Mouse (Mus musculus): ENCODE data around the gene Rbbp8nl. TPM values are rescaled to one million over a fixed set of nuclear protein-coding genes. Genes with fewer than 3 reads are reported as not detected.

The Rbbp8nl gene
- total RNA-seq (2023), result not detected in 4 replicates

GRCm38 (mm10) chr2:180289440-180290108 lies at the start of gene Rbbp8nl:
Rbbp8nl (minus strand) TSS chr2:180289879.

GRCm38 (mm10) chr2:180334551-180334986 lies 44.9 kb upstream of the Rbbp8nl start, which contains the start of gene Gata5:
Gata5 (minus strand) TSS chr2:180334699.

DNA sequence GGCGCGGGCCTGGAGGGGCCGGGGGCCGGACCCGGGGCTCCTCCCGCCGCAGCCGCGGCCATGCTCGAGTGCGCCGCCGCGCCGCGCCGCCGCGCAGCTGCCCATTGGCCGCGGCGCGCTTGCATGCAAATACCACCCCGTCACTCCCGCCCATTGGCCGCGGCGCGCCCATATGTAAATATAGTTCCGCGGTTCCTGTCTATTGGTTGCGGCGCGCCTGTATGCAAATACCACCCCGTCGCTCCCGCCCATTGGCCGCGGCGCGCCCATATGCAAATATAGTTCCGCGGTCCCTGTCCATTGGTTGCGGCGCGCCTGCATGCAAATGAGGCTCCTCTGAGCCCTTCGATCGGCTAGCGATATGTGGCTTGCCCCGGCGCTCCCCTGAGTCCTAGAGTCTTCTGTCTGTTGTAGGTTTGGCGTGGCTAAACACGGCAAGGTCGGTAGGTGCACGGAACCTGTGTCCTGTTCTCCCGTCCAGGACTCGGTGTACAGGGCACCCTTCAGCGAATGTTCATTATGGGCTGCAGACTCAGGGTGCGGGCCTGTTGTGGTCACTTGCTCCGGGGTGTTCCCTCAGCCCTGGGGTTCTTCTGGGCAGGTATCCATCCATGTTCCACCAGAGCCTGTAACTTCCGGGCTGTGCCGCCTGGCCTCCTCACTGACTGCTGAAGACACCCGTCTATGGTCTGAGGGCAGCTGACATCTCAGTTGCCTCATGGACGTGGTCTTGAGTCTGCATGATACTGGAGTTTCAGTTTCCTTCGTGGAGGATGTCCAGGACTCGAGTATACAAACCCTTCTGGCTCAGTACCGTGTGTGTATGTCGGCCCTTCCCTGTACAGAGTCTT lies 16.1 kb downstream of the Rbbp8nl start, which contains the start of gene Cables2:
Gene Cables2, minus strand, starts transcription at position 103 of the 851 bp plus-strand sequence.

DNA sequence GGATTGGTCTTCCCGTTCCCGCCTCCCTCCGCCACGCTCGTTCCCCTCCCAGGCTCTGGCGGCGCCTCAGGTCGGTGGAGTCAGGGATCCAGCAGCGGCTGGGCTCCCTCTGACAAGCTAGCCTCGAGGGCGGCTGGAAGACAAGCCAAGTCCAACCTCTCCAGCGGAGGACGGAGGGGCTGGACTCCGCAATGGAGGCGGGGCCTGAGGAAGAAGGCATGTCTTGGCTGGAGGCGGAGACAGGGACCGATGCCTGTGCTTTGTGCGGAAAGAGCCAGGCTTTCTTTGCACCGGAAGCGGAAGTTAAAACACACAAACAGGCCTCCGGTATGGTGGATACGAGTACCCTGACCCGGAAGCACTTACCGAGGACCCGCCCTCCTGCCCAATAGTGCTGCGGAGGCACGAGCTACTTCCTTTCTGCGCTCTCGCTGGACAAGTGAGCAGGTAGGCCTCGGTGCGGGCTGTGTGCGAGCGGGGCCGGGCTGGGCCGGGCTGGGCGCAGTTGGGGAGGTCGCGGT lies 32.6 kb downstream of the Rbbp8nl start, which contains the start of gene Rps21:
Gene Rps21, plus strand, starts transcription at position 377 of the 521 bp plus-strand sequence.

Other genes with a start within 250 kb of the Rbbp8nl start
- 122 to 141 TPM (median 130 TPM) in 4 replicates for gene Psma7, start 247.4 kb downstream of the Rbbp8nl start, total RNA-seq (2023)
- gene Ss18l1, start 247.4 kb downstream of the Rbbp8nl start, total RNA-seq (2023), result 6.1 to 9.2 TPM (median 7.2 TPM) in 4 replicates
- gene Mtg2, start 219.3 kb downstream of the Rbbp8nl start, total RNA-seq (2023), result 15.7 to 18.8 TPM (median 18.5 TPM) in 4 replicates
- not detected in 4 replicates for gene Hrh3, start 185.4 kb downstream of the Rbbp8nl start, total RNA-seq (2023)
- gene Osbpl2, start 170.6 kb downstream of the Rbbp8nl start, total RNA-seq (2023), result 35.1 to 41.3 TPM (median 37.1 TPM) in 4 replicates
- 96.6 to 111 TPM (median 104 TPM) in 4 replicates for gene Adrm1, start 118.4 kb downstream of the Rbbp8nl start, total RNA-seq (2023)
- gene Lama5, start 64.0 kb downstream of the Rbbp8nl start, total RNA-seq (2023), result 0.06 TPM in 1 of 4 replicates, not detected in the others
- gene Rps21, start 32.5 kb downstream of the Rbbp8nl start, total RNA-seq (2023), result 1,837 to 2,093 TPM (median 2,023 TPM) in 4 replicates
- gene Cables2, start 16.4 kb downstream of the Rbbp8nl start, total RNA-seq (2023), result 66.2 to 79.5 TPM (median 71.5 TPM) in 4 replicates
- gene Gata5, start 44.8 kb upstream of the Rbbp8nl start, total RNA-seq (2023), result not detected in 4 replicates
- 26.1 to 34.2 TPM (median 30.7 TPM) in 4 replicates for gene Slco4a1, start 166.4 kb upstream of the Rbbp8nl start, total RNA-seq (2023)
- not detected in 4 replicates for gene Ntsr1, start 210.1 kb upstream of the Rbbp8nl start, total RNA-seq (2023)

Measured in B cell, adult 62 days (primary cell).